Mouse (Mus musculus): ENCODE results near the gene Tnfaip1. TPM values are rescaled to one million over a fixed set of nuclear protein-coding genes. Genes with fewer than 3 reads are reported as not detected.
A peak's percentile ranks its signal among the peaks of the same experiment; 100 is the strongest.
"Not testable (repeated sequence)": the region's sequence is repeated elsewhere in the genome, so short reads cannot be mapped to it uniquely, and the experiment has no call there.

Tnfaip1 gene
- polyA plus RNA-seq, 1 experiment from 2014 or later: 91.6 TPM

DNA sequence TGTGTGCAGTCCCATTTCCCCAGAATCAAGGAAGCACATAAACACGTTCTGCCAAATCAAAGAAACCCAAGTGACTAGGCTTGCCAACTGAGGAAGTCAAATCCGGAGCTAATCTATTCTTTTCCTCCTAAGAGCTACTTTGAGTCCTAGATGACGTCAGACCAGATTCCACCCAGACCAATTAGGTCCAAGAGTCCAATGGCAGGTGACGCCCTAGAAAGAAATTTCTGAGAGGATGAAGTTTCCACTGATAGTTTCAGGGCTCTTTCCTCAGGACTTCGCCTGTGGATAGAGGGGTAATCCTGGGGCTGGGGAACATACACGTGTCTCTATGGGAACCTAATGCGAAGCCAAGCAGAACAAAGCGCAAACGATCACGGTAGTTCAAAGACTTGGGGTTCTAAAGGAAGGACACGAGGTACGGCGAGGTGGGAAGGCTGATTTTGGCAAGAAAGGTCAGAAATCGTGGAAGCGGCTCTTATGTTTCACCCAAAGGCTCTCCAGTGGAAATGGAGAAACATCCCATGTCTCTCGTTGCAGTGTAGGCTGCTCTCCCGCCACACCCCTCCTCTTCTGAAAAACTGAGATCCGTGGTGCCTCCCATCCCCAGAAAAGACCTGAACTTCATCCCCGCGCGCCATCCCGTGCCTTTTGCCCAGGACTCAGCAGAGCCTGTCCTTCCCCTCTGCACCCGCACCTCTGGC is 604 bp downstream of the Tnfaip1 start:
- no peaks in the 10 kb centered on the region for H3K27me3 ChIP-seq (ENCODE audit: control insufficient read depth, insufficient read depth, low read length)
- ATAC-seq (replicated peaks; ENCODE audit: insufficient number of reproducible peaks, low FRiP score, low TSS enrichment, low read depth) (no peak; the same call in 1 of the 2 replicates), DNase-seq (ENCODE audit: low spot score) (peak; percentile 75)
- H3K27ac ChIP-seq (replicated peaks; ENCODE audit: low read depth, low read length): peak overlapping the region; percentile 75
- under 1% methylated on average over 23 of the region's 23 CpGs for WGBS
- peak overlapping the region; percentile 87 for H3K9ac ChIP-seq (replicated peaks; ENCODE audit: low read length)
- H3K4me3 ChIP-seq (ENCODE audit: low read depth, low read length): peak overlapping the region; percentile 83
- no peaks in the 10 kb centered on the region for H3K36me3 ChIP-seq (replicated peaks; ENCODE audit: control insufficient read depth, insufficient read depth, low read depth, low read length)
- peak overlapping the region; percentile 64 for H3K4me2 ChIP-seq (ENCODE audit: low read depth, low read length)
- H3K9me3 ChIP-seq (replicated peaks; ENCODE audit: control insufficient read depth, low read length): no peaks in the 10 kb centered on the region
- H3K4me1 ChIP-seq (ENCODE audit: control insufficient read depth, insufficient read depth, low read length): no peaks in the 10 kb centered on the region; the same call in 1 of the 2 replicates

- no peak overlapping the region for H3K27ac ChIP-seq (replicated peaks; ENCODE audit: low read depth, low read length)
- no peak overlapping the region for H3K9ac ChIP-seq (replicated peaks; ENCODE audit: low read length)
- no peaks in the 10 kb centered on the region; the same call in 1 of the 2 replicates for H3K36me3 ChIP-seq (replicated peaks; ENCODE audit: control insufficient read depth, insufficient read depth, low read depth, low read length)
- WGBS: 93% methylated on average over 4 of the region's 4 CpGs
- no peak overlapping the region for H3K4me2 ChIP-seq (ENCODE audit: low read depth, low read length)
- no peak overlapping the region for H3K4me3 ChIP-seq (ENCODE audit: low read depth, low read length)
- no peaks in the 10 kb centered on the region for H3K9me3 ChIP-seq (replicated peaks; ENCODE audit: control insufficient read depth, low read length)
- no peak for ATAC-seq (replicated peaks; ENCODE audit: insufficient number of reproducible peaks, low FRiP score, low TSS enrichment, low read depth)
- H3K4me1 ChIP-seq (ENCODE audit: control insufficient read depth, insufficient read depth, low read length): no peaks in the 10 kb centered on the region; the same call in 1 of the 2 replicates
- H3K27me3 ChIP-seq (ENCODE audit: control insufficient read depth, insufficient read depth, low read length): no peaks in the 10 kb centered on the region
- no peak for DNase-seq (ENCODE audit: low spot score)
These were observed 1.6 kb downstream of the Tnfaip1 start for GRCm38 (mm10) chr11:78534516-78534915.

GRCm38 (mm10) chr11:78531515-78531914 is 4.6 kb downstream of the Tnfaip1 start:
- not testable (repeated sequence) for ATAC-seq (replicated peaks; ENCODE audit: insufficient number of reproducible peaks, low FRiP score, low TSS enrichment, low read depth); H3K9me3 ChIP-seq (replicated peaks; ENCODE audit: control insufficient read depth, low read length); DNase-seq (ENCODE audit: low spot score); H3K27ac ChIP-seq (replicated peaks; ENCODE audit: low read depth, low read length); H3K4me3 ChIP-seq (ENCODE audit: low read depth, low read length); H3K4me2 ChIP-seq (ENCODE audit: low read depth, low read length); H3K36me3 ChIP-seq (replicated peaks; ENCODE audit: control insufficient read depth, insufficient read depth, low read depth, low read length); H3K27me3 ChIP-seq (ENCODE audit: control insufficient read depth, insufficient read depth, low read length); H3K4me1 ChIP-seq (ENCODE audit: control insufficient read depth, insufficient read depth, low read length); H3K9ac ChIP-seq (replicated peaks; ENCODE audit: low read length)
- WGBS: 96% methylated on average over 10 of the region's 10 CpGs

DNA sequence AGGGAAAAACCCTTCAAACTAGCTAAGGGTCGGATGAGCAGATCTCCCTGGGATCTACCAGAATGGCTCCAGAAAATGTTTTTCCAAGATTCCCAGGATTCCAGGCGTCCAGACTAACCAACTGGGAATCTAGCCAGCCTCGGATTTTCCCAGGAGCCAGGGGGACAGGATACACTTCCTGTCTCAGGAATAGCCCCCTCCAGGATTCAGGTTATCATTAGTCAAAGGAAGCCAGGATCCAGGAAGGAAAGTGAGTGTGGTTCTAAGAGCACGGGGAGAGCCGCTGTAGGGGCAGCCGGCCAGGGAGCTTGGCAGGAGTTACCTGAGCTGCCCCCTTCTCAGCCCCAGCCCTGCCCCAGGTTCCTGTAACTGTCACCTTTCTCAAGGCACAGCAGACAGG is 5.1 kb downstream of the Tnfaip1 start:
- Histone ChIP-seq H3K27me3 (ENCODE audit: control insufficient read depth, insufficient read depth, low read length) (no peaks in the 10 kb centered on the region), H3K4me2 (ENCODE audit: low read depth, low read length) (no peak overlapping the region), H3K4me3 (ENCODE audit: low read depth, low read length) (no peak overlapping the region), H3K27ac (replicated peaks; ENCODE audit: low read depth, low read length) (no peak overlapping the region), H3K9me3 (replicated peaks; ENCODE audit: control insufficient read depth, low read length) (no peaks in the 10 kb centered on the region), H3K9ac (replicated peaks; ENCODE audit: low read length) (no peak overlapping the region), H3K36me3 (replicated peaks; ENCODE audit: control insufficient read depth, insufficient read depth, low read depth, low read length) (peaks cover 5% of the 10 kb centered on the region), H3K4me1 (ENCODE audit: control insufficient read depth, insufficient read depth, low read length) (no peaks in the 10 kb centered on the region)
- WGBS: 71% methylated on average over 6 of the region's 6 CpGs
- ATAC-seq (replicated peaks; ENCODE audit: insufficient number of reproducible peaks, low FRiP score, low TSS enrichment, low read depth): no peak
- DNase-seq (ENCODE audit: low spot score): no peak

- Histone ChIP-seq H3K9ac (replicated peaks; ENCODE audit: low read length) (no peak overlapping the region), H3K27ac (replicated peaks; ENCODE audit: low read depth, low read length) (no peak overlapping the region), H3K4me3 (ENCODE audit: low read depth, low read length) (no peak overlapping the region), H3K36me3 (replicated peaks; ENCODE audit: control insufficient read depth, insufficient read depth, low read depth, low read length) (peaks cover 15% of the 10 kb centered on the region), H3K27me3 (ENCODE audit: control insufficient read depth, insufficient read depth, low read length) (no peaks in the 10 kb centered on the region), H3K9me3 (replicated peaks; ENCODE audit: control insufficient read depth, low read length) (no peaks in the 10 kb centered on the region), H3K4me1 (ENCODE audit: control insufficient read depth, insufficient read depth, low read length) (no peaks in the 10 kb centered on the region), H3K4me2 (ENCODE audit: low read depth, low read length) (no peak overlapping the region)
- DNase-seq (ENCODE audit: low spot score) (no peak), ATAC-seq (replicated peaks; ENCODE audit: insufficient number of reproducible peaks, low FRiP score, low TSS enrichment, low read depth) (no peak)
- WGBS: 88% methylated on average over 12 of the region's 12 CpGs
These were observed 6.1 kb downstream of the Tnfaip1 start for GRCm38 (mm10) chr11:78530001-78530400.

GRCm38 (mm10) chr11:78528714-78529113 is 7.4 kb downstream of the Tnfaip1 start:
- ATAC-seq (replicated peaks; ENCODE audit: insufficient number of reproducible peaks, low FRiP score, low TSS enrichment, low read depth) (no peak), DNase-seq (ENCODE audit: low spot score) (no peak)
- no peak overlapping the region for H3K27ac ChIP-seq (replicated peaks; ENCODE audit: low read depth, low read length)
- H3K4me2 ChIP-seq (ENCODE audit: low read depth, low read length): no peak overlapping the region
- H3K27me3 ChIP-seq (ENCODE audit: control insufficient read depth, insufficient read depth, low read length): no peaks in the 10 kb centered on the region
- no peaks in the 10 kb centered on the region for H3K4me1 ChIP-seq (ENCODE audit: control insufficient read depth, insufficient read depth, low read length)
- H3K4me3 ChIP-seq (ENCODE audit: low read depth, low read length): no peak overlapping the region
- 87% methylated on average over 9 of the region's 9 CpGs for WGBS
- no peak overlapping the region for H3K9ac ChIP-seq (replicated peaks; ENCODE audit: low read length)
- H3K36me3 ChIP-seq (replicated peaks; ENCODE audit: control insufficient read depth, insufficient read depth, low read depth, low read length): peaks cover 17% of the 10 kb centered on the region
- no peaks in the 10 kb centered on the region for H3K9me3 ChIP-seq (replicated peaks; ENCODE audit: control insufficient read depth, low read length)

- WGBS: 90% methylated on average over 2 of the region's 2 CpGs
- Histone ChIP-seq H3K4me3 (ENCODE audit: low read depth, low read length) (no peak overlapping the region), H3K4me2 (ENCODE audit: low read depth, low read length) (no peak overlapping the region), H3K4me1 (ENCODE audit: control insufficient read depth, insufficient read depth, low read length) (no peaks in the 10 kb centered on the region), H3K27ac (replicated peaks; ENCODE audit: low read depth, low read length) (no peak overlapping the region), H3K36me3 (replicated peaks; ENCODE audit: control insufficient read depth, insufficient read depth, low read depth, low read length) (peaks cover 23% of the 10 kb centered on the region), H3K9me3 (replicated peaks; ENCODE audit: control insufficient read depth, low read length) (no peaks in the 10 kb centered on the region), H3K9ac (replicated peaks; ENCODE audit: low read length) (no peak overlapping the region), H3K27me3 (ENCODE audit: control insufficient read depth, insufficient read depth, low read length) (no peaks in the 10 kb centered on the region)
- ATAC-seq (replicated peaks; ENCODE audit: insufficient number of reproducible peaks, low FRiP score, low TSS enrichment, low read depth) (no peak), DNase-seq (ENCODE audit: low spot score) (no peak)
These were observed 11.3 kb downstream of the Tnfaip1 start for GRCm38 (mm10) chr11:78524838-78525237.

- no peak overlapping the region for H3K4me2 ChIP-seq (ENCODE audit: low read depth, low read length)
- H3K9ac ChIP-seq (replicated peaks; ENCODE audit: low read length): no peak overlapping the region
- H3K4me3 ChIP-seq (ENCODE audit: low read depth, low read length): no peak overlapping the region
- H3K36me3 ChIP-seq (replicated peaks; ENCODE audit: control insufficient read depth, insufficient read depth, low read depth, low read length): peaks cover 25% of the 10 kb centered on the region
- DNase-seq (ENCODE audit: low spot score) (no peak), ATAC-seq (replicated peaks; ENCODE audit: insufficient number of reproducible peaks, low FRiP score, low TSS enrichment, low read depth) (no peak)
- no peaks in the 10 kb centered on the region for H3K9me3 ChIP-seq (replicated peaks; ENCODE audit: control insufficient read depth, low read length)
- H3K27me3 ChIP-seq (ENCODE audit: control insufficient read depth, insufficient read depth, low read length): no peaks in the 10 kb centered on the region
- H3K27ac ChIP-seq (replicated peaks; ENCODE audit: low read depth, low read length): no peak overlapping the region
- WGBS: 81% methylated on average over 9 of the region's 9 CpGs
- no peaks in the 10 kb centered on the region for H3K4me1 ChIP-seq (ENCODE audit: control insufficient read depth, insufficient read depth, low read length)
These were observed 12.7 kb downstream of the Tnfaip1 start for GRCm38 (mm10) chr11:78523241-78523955.

Measured in embryonic facial prominence, embryonic 11.5 days (tissue).